Mouse (Mus musculus): ENCODE data around the gene Igflr1.

DNA sequence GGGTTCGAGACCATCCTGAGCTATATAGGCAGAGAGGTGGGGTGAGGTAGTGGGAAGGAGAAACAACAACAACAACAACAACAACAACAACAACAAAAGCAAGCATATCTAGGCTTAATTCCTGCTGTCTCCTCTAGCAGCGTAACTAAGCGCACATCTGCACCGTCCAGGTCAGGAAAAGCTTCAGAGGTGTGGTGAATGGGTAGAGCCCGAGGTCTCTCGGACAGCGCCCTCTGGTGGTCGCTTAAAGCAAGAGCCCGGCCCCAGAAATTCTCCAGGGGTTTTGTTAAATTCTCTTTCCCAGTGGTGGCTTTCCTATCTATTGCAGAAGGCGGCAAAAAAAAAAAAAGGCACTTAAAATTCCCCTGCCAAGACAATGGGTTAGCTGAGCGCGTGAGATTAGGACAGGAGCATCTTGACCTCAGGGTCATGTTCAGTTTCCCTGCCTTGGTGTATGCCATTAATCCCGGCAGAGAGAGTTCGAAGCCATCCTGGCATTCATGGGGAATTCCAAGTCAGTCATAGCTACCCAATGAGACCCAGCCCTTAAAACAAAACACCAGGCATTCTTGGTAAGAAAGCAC is 48.4 kb downstream of the Igflr1 start:
- TF ChIP-seq POLR2A (IDR thresholded peaks at IDR 0.05; ENCODE audit: insufficient read depth, low read depth, low read length), result no peak
- no peak for TF ChIP-seq EP300 (IDR thresholded peaks at IDR 0.05; ENCODE audit: insufficient read depth, low read depth, low read length)
- TF ChIP-seq CTCF (IDR thresholded peaks at IDR 0.05), result peak; percentile 86

All from heart, adult 2 months (tissue).